Mouse (Mus musculus): ENCODE measurements around the gene Golph3l.

Golph3l gene

GRCm38 (mm10) chr3:95655437-95655836, 66.7 kb downstream of the Golph3l start:
- DNase-seq (ENCODE audit: low read depth, low spot score): no peak

GRCm38 (mm10) chr3:95657108-95657507, 68.4 kb downstream of the Golph3l start:
- no peak for DNase-seq (ENCODE audit: low read depth, low spot score)

GRCm38 (mm10) chr3:95657711-95658110, 69.0 kb downstream of the Golph3l start:
- DNase-seq (ENCODE audit: low read depth, low spot score): no peak

GRCm38 (mm10) chr3:95658236-95658867, 69.6 kb downstream of the Golph3l start, which contains the start of gene Mcl1:
Gene Mcl1 (plus strand): TSS chr3:95658788.
- peak; percentile 98 for DNase-seq (ENCODE audit: low read depth, low spot score)

- peak; percentile 83 for DNase-seq (ENCODE audit: low read depth, low spot score)
These were observed 70.4 kb downstream of the Golph3l start for GRCm38 (mm10) chr3:95658868-95659712.

- no peak for DNase-seq (ENCODE audit: low read depth, low spot score)
These were observed 71.2 kb downstream of the Golph3l start for GRCm38 (mm10) chr3:95659948-95660347.

GRCm38 (mm10) chr3:95660788-95661478, 72.2 kb downstream of the Golph3l start:
- DNase-seq (ENCODE audit: low read depth, low spot score): no peak

- no peak for DNase-seq (ENCODE audit: low read depth, low spot score)
These were observed 73.4 kb downstream of the Golph3l start for GRCm38 (mm10) chr3:95661945-95662715.

- no peak for DNase-seq (ENCODE audit: low read depth, low spot score)
These were observed 74.2 kb downstream of the Golph3l start for GRCm38 (mm10) chr3:95662724-95663449.

- no peak for DNase-seq (ENCODE audit: low read depth, low spot score)
These were observed 74.8 kb downstream of the Golph3l start for GRCm38 (mm10) chr3:95663486-95663885.

- no peak for DNase-seq (ENCODE audit: low read depth, low spot score)
These were observed 75.4 kb downstream of the Golph3l start for GRCm38 (mm10) chr3:95663969-95664608.

- DNase-seq (ENCODE audit: low read depth, low spot score): no peak
These were observed 76.2 kb downstream of the Golph3l start for GRCm38 (mm10) chr3:95664940-95665352.

- DNase-seq (ENCODE audit: low read depth, low spot score): no peak
These were observed 77.5 kb downstream of the Golph3l start for GRCm38 (mm10) chr3:95666124-95666844.

- no peak for DNase-seq (ENCODE audit: low read depth, low spot score)
These were observed 78.8 kb downstream of the Golph3l start for GRCm38 (mm10) chr3:95667521-95667920.

- peak; percentile 80 for DNase-seq (ENCODE audit: low read depth, low spot score)
These were observed 79.3 kb downstream of the Golph3l start for GRCm38 (mm10) chr3:95668026-95668425.
